8 mouse cellular contexts compared by ENCODE assay signal in genomic region chr17:25497013-25497412, GRCm38 (mm10). TPM values are rescaled to one million over a fixed set of nuclear protein-coding genes. Genes with fewer than 3 reads are reported as not detected.
DNase-seq lines count a peak whose midpoint lies in the region; ATAC-seq and TF ChIP-seq lines count a peak whose summit lies in the region.

TSS of gene Sstr5 (minus strand) at chr17:25497288.

- no peak within 1 kb of the TSS for H3K27ac ChIP-seq in kidney, postnatal 0 days
- no peak within 1 kb of the TSS for H3K27ac ChIP-seq in intestine, embryonic 16.5 days (ENCODE audit: low read length)
- no peak within 1 kb of the TSS for H3K27ac ChIP-seq in midbrain, postnatal 0 days (ENCODE audit: low read depth, low read length)
- H3K27ac ChIP-seq in left cerebral cortex, adult 2 months = no peak within 1 kb of the TSS

- H3K36me3 ChIP-seq in kidney, postnatal 0 days (ENCODE audit: insufficient read depth, low read length) = no peaks in the 10 kb centered on the region
- no peaks in the 10 kb centered on the region for H3K36me3 ChIP-seq in intestine, embryonic 16.5 days (ENCODE audit: control insufficient read depth, insufficient read depth, low read length)
- H3K36me3 ChIP-seq in midbrain, postnatal 0 days (ENCODE audit: insufficient read depth, low read length) = no peaks in the 10 kb centered on the region

- H3K9me3 ChIP-seq in kidney, postnatal 0 days (replicated peaks; ENCODE audit: low read length) = no peaks in the 10 kb centered on the region
- H3K9me3 ChIP-seq in intestine, embryonic 16.5 days (ENCODE audit: control insufficient read depth, low read length) = no peaks in the 10 kb centered on the region
- no peaks in the 10 kb centered on the region for H3K9me3 ChIP-seq in midbrain, postnatal 0 days (ENCODE audit: low read length)

- 0 out of 2 replicates have a peak within 1 kb of the TSS, but pooled peaks have one; percentile 23 for H3K9ac ChIP-seq in kidney, postnatal 0 days (ENCODE audit: low read depth, low read length)
- peak within 1 kb of the TSS; percentile 30 for H3K9ac ChIP-seq in intestine, embryonic 16.5 days (ENCODE audit: low read depth, low read length)
- H3K9ac ChIP-seq in midbrain, postnatal 0 days (replicated peaks; ENCODE audit: low read length, poor library complexity, severe bottlenecking) = peak within 1 kb of the TSS; percentile 55

- H3K4me3 ChIP-seq in kidney, postnatal 0 days (replicated peaks; ENCODE audit: low read depth, low read length) = peak within 1 kb of the TSS; percentile 17
- H3K4me3 ChIP-seq in intestine, embryonic 16.5 days (ENCODE audit: low read length) = peak within 1 kb of the TSS; percentile 22
- peak within 1 kb of the TSS; percentile 33 for H3K4me3 ChIP-seq in midbrain, postnatal 0 days (ENCODE audit: low read depth, low read length)
- no peak within 1 kb of the TSS for H3K4me3 ChIP-seq in left cerebral cortex, adult 2 months

- no peak for TF ChIP-seq CTCF in kidney, postnatal 0 days (IDR thresholded peaks at IDR 0.05; ENCODE audit: low read depth)
- TF ChIP-seq CTCF in midbrain, postnatal 0 days (IDR thresholded peaks at IDR 0.05) = no peak
- TF ChIP-seq CTCF in left cerebral cortex, adult 2 months (IDR thresholded peaks at IDR 0.05) = no peak

- no peak for ATAC-seq in kidney, postnatal 0 days (replicated peaks; ENCODE audit: low FRiP score, low read depth)
- ATAC-seq in intestine, embryonic 16.5 days = peak; percentile 84
- no peak for ATAC-seq in midbrain, postnatal 0 days (ENCODE audit: low FRiP score)
- no peak for ATAC-seq in erythroblast, adult 5-6 weeks (replicated peaks; ENCODE audit: low FRiP score, poor library complexity, severe bottlenecking)

- no peaks in the 10 kb centered on the region for H3K4me1 ChIP-seq in kidney, postnatal 0 days (replicated peaks; ENCODE audit: insufficient read depth, low read length)
- peaks cover 6% of the 10 kb centered on the region for H3K4me1 ChIP-seq in intestine, embryonic 16.5 days (ENCODE audit: control insufficient read depth, insufficient read depth, low read length)
- no peaks in the 10 kb centered on the region for H3K4me1 ChIP-seq in midbrain, postnatal 0 days (ENCODE audit: insufficient read depth, low read length)

- 2% methylated on average over 27 of the region's 28 CpGs for WGBS in kidney, postnatal 0 days
- under 1% methylated on average over 21 of the region's 28 CpGs for WGBS in intestine, embryonic 16.5 days
- WGBS in midbrain, postnatal 0 days = under 1% methylated on average over 23 of the region's 28 CpGs

- H3K27me3 ChIP-seq in kidney, postnatal 0 days (ENCODE audit: insufficient read depth, low read length) = peaks cover 13% of the 10 kb centered on the region; the same call in 1 of the 2 replicates
- H3K27me3 ChIP-seq in intestine, embryonic 16.5 days (replicated peaks; ENCODE audit: control insufficient read depth, insufficient read depth, low read length) = peaks cover 25% of the 10 kb centered on the region; the same call in 1 of the 2 replicates
- peaks cover 23% of the 10 kb centered on the region; the same call in 1 of the 2 replicates for H3K27me3 ChIP-seq in midbrain, postnatal 0 days (ENCODE audit: insufficient read depth, low read length)

- H3K4me2 ChIP-seq in kidney, postnatal 0 days (ENCODE audit: low read length) = peak within 1 kb of the TSS; percentile 45
- H3K4me2 ChIP-seq in intestine, embryonic 16.5 days (ENCODE audit: low read depth, low read length) = peak within 1 kb of the TSS; percentile 45
- peak within 1 kb of the TSS; percentile 51 for H3K4me2 ChIP-seq in midbrain, postnatal 0 days (ENCODE audit: low read depth, low read length, poor library complexity, severe bottlenecking)

- peak; percentile 56 for DNase-seq in kidney, postnatal 0 days (ENCODE audit: low spot score)
- no peak for DNase-seq in kidney, adult 9 months
- DNase-seq in embryo, embryonic 11.5 days (ENCODE audit: low read depth, low spot score) = peak; percentile 46
- DNase-seq in midbrain, postnatal 0 days (ENCODE audit: low spot score) = no peak
- DNase-seq in cerebellum, postnatal 25 days = no peak
- DNase-seq in left cerebral cortex, adult 2 months (ENCODE audit: extremely low spot score in 1 of 2, low spot score in 2 of 2) = no peak

- intact Hi-C loops in left cerebral cortex, adult 2 months (cut with DNase I) = no loop called here

RNA-seq across cellular contexts. Expression of gene Sstr5, which starts in this region (rescaled TPM):
- polyA plus RNA-seq in kidney, postnatal 0 days (2015; fragmentation: Nextera tagmentation; extraction: Ambion mirVana) = not detected in 2 replicates
- 0.78 and 1.0 TPM in 2 replicates for polyA plus RNA-seq in intestine, embryonic 16.5 days (2015; fragmentation: Nextera tagmentation; extraction: Ambion mirVana)
- 1.9 and 2.0 TPM in 2 replicates for total RNA-seq in midbrain, postnatal 0 days (2014; rRNA removed)
- 1.7 and 2.4 TPM in 2 replicates for polyA plus RNA-seq in midbrain, postnatal 0 days (2015; fragmentation: Nextera tagmentation; extraction: Ambion mirVana)
- not detected in 2 replicates for total RNA-seq in erythroblast, adult 5-6 weeks (2015; ENCODE audit: low replicate concordance)
- not detected in 2 replicates for total RNA-seq in erythroblast, adult 5-6 weeks (2017; ENCODE audit: low replicate concordance)
- under 1 TPM; 0.18 to 0.21 TPM for total RNA-seq in left cerebral cortex, adult 2 months (2021)

Comparison
In these comparisons a context has a peak if more than half of its experiments do, and no peak if none do; other contexts are left out.
1. Peak in DNase-seq, H3K4me3 ChIP-seq, H3K9ac ChIP-seq and H3K4me2 ChIP-seq in kidney, postnatal 0 days; RNA of the gene not detected or under 1 TPM.